Mouse (Mus musculus) layer of hippocampus, postnatal 25 days (tissue): ENCODE results near the gene Scn8a. TPM values are rescaled to one million over a fixed set of nuclear protein-coding genes. Genes with fewer than 3 reads are reported as not detected.

Source experiments
- DNase-seq, 2 experiments: peaks; one replicate each; pipeline ENCODE4 v3.0.0; 2022; ENCODE audit warnings: mixed read lengths in 2 of 2, low spot score in 1 of 2; ENCODE audit errors: extremely low spot score in 1 of 2
- total RNA-seq, 2 experiments: library from RNA; stranded (reverse); gene quantifications; 2 replicates each; pipeline ENCODE4 v1.2.3; 2021

The Scn8a gene
- total RNA-seq, 2 experiments from 2014 or later: 202 to 260 TPM

DNA sequence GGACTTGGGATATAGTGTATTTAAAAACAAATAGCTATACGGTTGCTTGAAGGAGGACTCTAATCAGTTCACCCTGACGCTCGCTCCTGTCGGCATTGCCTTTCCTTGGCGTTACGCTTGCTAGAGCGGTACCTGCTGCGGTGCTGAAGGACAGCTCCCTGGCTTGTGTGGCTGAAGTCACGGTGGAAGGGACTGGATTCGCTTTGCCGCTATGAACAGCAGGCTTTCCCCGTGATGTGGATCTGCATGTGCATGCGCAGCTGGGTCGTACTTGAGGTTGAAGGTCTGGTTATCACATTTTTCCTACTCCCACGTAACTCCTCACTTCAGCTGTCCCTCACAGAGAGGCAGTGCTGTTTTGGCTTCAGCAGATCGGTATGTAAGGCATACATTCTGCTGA lies 3.5 kb downstream of the Scn8a start:
- peak in 1 of 2 experiments; percentile 54 for DNase-seq

DNA sequence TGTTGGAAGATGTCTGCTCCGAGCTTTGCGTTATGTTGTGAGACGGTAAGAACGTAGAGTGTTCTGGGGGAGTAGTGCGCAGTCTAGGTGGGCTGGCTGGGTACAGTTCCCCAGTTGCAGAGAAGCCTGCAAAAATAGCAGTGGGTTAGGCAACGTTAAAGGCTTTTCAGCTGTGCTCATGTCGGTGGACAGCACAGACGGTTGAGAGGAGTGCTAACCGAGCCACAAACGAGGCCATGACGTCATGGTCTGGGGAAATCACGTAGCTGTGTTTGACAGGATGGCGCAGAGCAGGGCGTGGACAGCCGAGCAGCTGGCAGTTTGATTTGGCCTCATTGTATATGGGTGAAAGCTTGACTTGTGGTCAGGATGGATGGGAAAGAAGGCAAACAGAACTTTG lies 9.4 kb downstream of the Scn8a start:
- DNase-seq: no peak

DNA sequence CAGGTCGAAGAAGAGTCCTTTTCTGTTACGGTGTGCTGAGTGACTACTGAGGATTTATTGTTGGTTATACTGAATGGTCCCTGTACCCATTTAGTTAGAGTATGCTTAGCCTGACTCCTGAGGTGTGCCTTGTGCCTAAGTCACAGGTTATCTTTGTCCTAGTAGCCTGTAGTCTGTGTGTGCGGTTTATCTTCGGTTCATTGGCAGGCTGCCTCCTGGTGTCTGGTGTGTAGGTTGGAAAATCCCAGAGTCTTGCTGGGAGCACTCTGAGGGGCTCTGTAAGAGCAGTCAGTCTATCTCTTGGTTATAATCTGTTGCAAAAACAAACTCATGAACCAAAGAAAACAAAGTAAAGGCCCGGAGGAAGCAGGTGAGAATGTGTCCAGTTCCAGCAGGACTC lies 11.7 kb downstream of the Scn8a start:
- DNase-seq: no peak

DNA sequence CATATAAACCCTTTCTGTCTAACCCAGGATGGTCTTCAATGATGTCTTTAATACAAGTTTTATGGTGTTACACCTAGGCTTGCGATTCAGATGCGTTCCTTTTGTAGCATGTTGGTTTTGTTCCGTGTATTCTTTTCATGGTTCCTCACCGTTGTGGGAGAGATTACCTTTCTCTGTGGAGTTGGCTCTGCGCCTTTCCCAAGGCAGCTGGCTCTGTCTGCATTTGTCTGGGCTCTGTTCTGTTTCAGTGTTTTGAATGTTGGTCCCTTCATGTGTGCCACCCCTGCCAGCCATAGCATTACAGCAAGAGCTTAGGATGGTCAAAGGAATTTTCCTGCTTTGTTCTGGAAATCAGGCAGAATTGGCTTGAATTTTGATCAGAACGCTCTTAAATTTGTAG lies 14.8 kb downstream of the Scn8a start:
- no peak for DNase-seq

DNA sequence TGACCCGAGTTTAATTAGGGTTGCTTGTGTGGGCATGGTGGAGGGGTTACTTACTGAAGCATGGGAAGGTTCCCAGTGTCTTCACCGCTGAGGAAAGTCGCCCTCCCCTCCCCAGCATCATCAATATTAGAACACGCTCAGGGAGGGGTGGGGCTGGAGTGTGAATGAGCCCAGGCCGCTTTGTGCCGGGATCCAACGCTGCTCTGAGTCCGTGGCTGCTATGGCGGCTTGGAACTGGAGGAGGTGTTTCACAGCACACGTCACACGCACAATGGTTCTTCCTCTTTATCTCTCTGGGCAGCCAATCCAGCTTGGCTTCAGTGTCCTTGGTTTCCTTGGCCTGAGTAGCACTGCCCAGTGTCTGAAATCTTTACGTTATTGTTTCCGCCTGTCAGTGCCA lies 22.3 kb downstream of the Scn8a start:
- no peak for DNase-seq

DNA sequence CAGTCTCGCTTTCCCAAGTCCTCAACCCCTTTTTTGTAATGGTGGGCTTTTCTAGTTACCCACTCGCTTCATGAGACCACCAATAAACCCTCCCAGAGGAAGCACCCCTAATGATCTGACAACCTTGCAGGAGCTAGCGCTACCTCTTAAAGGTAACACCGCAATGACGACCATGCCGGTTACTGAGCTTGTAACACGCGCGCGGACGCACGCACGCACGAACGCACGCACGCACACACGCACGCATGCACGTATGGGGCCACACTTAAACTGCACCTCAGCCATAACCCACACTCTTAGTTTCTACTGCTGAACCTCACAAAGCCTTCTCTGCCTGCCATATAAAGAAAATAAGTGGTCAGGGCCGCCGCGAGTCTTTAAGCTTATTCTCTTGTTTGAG lies 26.8 kb downstream of the Scn8a start:
- no peak for DNase-seq

DNA sequence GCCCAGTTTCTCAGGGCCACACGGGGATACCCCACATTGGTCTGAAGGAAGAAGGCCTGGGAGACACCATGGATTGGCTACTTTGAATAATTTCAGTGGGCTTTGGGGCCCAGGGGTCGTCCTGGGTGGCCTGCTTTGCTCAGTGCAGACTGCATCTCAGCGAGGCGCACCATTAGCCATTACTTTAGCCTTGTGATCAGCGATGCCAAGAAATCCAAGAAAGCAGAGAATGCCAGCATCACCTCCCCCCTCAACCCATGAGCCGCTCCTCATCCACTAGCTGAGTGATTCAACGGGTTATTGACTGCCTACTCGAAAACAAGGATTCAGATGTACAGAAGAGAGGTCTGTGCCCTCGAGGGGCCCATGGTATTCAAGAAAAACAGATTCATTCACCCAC lies 34.2 kb downstream of the Scn8a start:
- no peak for DNase-seq

DNA sequence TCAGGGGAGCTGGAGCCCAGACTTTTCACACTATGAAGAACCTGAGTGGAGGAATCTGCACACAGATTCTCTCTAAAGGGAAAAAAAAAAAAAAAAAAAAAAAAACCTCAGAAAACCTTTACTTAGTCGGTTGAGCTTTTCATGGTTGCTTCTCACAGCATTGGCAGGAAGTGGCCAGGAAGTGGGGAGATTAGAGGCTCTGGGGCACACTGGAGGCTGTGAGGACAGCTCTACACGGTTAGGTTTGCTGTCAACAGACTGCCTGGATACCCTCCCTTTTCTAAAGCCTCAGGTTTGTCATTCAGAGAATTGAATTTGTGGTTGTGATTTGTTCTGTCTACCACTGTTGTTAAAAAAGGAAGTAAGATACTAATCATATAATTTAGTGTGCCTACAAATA lies 35.3 kb downstream of the Scn8a start:
- DNase-seq: no peak

DNA sequence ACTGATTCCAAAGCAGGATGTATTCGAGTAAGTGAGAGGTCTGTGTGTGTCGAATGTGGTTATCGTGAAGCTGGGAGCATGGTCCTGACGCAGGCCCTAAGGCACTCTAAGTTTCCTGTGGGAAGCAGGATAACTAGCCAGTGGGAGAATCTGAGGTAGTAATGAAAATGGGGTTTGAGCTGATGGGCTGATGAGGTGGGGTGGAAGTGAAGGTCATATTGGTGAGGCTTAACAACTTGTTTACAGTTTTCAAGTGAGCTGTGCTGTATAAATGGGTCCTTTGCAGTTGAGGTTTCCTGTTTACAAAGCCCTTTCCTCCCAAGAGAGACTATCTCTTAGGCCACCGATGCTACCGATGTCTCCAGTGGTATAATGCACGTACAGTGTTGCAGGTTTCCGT lies 36.1 kb downstream of the Scn8a start:
- no peak for DNase-seq

DNA sequence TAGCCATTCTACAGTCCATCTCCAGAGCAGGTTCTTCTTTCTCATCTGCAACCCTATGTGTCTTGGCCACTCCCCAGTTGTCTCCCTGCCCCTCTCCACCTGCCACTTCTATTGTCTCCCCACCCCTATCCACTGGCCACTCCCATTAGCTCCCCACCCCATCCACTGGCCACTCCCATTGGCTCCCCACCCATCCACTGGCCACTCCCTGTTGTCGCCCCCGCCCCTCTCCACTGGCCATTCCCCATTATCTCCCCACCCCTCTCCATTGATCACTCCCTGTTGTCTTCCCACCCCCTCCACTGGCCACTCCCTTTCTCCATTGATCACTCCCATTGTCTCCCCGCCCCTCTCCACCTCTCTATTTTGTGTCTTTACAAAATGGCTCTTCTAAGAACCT lies 39.2 kb downstream of the Scn8a start:
- no peak for DNase-seq

DNA sequence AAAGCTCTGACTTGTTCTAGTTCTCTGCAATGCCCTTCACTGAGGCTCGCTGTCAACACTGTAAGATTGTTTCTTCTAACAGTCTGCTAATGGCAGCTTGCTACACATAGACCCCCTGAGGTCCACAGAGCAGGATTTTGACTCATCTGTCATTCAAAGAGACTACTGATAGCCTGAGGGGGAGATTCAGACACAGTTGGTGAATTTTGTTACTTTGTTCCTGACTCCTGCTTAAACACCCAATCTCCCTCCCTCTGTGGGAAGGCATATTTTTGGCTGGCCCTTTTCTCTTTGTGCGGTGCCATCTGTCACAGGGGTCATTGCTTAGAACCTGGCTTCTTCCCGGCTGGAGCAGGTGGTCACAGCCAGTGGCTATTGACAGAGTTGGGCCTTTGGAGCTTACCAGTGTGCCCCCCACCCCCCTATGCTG lies 40.1 kb downstream of the Scn8a start:
- no peak for DNase-seq

DNA sequence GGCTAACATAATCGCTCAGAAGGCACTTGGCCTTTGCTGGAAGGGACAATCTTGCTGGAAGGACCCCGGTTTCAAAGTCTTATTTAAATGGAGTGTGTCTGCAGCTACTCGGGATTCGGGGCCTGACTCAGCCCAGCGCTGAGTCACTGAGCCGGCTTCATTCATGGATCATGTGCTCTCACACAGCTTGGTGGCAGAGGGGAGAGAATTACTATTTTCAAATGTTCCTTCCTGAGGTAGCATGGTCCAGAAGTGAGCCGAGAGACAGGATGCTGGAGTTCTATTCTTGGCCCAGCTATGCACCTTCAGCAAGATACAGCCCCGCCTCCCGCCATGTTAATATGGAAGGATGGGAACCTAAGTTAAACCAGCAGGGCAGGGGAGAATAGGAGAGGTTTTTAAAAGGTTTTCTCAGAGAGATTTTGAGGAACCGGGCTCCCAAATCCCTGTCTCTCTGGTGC lies 40.8 kb downstream of the Scn8a start:
- DNase-seq: no peak

DNA sequence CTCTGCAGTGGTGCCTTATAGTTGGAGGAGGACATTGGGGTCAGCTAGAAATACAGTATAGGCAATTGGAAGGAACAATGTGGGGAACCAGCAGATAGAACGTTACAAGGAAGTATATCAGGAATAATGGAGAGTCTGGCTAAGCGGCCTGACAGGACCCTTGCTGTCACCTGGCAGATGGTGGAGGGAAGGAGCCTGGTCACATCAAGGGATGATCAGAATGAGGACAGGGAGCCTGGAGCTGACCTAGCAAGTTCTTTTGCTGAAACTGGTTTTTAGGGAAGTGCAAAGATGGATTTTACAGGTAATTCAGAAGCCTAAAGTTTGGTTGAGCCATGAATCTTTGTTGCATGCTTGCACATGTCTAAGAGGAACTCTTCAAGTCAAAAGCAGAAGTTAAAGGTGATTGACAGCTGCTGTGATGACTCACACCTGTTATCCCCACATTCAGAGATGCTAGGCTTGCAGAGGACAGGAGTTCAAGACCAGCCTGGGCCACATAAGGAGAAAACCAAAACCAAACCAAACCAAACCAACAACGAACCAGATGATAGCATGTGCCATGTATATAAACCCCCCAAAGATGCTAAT lies 43.1 kb downstream of the Scn8a start:
- DNase-seq: no peak

DNA sequence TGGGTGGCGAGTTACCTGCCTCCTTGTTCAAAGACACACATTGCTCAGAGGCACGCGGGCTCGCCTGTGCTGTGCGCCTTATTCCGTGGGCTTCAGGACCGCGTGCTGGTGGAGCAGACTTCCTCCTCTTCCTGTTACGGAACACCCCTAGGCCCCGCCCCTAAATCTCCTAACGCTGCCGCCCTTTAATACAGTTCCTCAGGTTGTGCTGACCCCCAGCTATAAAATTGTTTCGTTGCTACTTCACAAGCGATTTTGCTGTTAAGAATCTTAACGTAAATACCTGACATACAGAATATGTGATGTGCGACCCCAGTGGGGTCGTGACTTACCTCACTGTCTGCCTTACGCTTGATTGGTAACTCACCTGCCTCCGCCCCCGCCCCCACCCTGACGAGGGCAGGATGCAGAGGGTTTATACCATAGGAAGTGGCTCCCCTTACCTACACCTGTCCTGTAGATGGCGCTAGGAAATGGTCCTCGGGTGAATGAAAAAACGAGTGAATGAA lies 45.1 kb downstream of the Scn8a start:
- no peak for DNase-seq

DNA sequence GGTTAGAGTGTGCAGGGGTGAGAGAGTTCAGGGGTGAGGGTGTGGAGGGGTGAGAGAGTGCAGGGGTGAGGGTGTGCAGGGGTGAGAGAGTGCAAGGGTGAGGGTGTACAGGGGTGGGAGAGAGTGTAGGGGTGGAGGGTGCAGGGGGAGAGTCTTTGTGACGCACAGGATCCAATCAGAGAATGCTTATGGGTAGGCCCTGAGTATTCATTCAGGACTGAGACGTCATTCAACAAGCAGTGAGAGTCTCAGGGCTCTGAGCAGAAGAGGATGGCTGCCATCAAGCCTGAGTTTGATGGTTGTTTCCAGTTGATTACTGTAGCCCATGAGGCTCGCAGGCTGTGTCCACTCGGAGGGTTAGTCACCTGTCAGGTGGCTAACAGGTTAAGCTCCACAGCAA lies 48.4 kb downstream of the Scn8a start:
- no peak for DNase-seq

DNA sequence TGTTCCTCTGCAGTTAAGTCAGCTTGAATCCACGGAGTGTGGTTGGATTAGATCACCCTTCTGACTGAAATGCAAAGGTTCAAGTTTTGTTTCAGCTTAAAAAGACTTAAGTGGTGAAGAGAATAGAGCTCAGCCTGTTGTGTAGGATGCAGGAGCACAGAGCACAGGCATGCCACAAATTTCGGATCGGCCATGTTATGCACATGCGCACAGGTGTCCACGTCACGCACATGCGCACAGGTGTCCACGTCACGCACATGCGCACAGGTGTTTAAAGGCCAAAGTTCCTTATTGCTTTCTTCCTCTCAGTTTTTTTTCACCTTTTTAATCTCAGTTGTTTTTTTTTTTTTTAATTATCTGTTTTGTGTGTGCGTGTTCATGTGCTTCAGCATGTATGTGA lies 52.6 kb downstream of the Scn8a start:
- DNase-seq: no peak

DNA sequence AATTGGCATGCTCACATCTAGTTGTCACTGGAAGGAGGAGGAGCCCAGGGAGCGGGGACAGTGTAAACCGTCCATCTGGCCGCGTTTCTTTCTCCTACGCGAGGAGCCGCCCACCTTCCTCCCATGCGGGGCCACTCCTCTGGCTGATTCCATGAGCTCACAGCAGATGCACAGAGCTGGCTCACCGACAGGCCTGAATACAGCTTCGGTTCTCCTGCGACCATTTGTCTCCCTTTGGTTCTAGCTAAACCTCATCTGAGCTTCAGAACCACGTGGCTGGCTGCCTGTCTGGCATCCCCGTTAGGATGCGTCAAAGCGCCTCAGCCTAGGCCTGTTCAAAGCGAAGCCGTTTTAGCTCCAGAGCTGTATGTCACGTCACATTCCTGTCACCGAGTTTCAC lies 53.8 kb downstream of the Scn8a start:
- DNase-seq: peak; percentile 55 to 62

DNA sequence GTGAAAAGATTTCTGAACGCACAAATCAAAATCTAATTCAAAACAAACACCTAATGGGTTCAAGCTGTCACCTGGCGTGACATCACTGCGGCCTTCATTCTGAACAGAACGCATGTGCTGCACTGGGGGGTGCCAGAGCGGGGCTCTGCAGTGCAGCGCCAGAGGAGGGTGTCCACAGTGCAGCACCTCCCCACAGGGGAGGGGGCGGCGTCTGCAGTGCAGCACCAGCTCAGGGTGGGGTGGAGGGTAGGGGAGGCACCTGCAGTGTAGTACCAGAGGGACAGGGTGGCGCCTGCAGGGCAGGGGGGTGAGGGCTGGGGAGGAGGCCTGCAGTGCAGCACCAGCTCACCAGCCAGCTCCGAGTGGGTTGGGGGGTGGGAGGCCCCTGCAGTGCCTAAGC lies 55.3 kb downstream of the Scn8a start:
- DNase-seq: no peak

DNA sequence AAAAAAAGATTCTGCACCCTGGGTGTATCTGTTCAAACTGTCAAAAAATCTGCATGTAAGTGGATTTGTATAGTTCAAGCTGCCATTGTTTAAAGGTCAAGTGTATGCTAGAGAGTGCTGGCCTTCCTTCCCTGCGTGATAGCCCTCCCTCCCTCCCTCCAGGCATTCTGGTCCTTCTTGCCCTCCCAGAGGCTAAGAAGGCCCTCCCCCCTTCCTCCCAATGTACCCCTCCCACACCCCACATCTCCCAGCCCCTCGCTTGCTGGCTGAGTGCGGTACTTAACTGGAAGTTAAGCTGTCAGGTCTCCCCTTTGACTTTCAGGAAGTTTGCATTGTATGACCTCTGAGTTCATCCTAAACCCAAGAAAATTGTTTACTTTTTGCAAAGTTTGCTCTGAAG lies 60.8 kb downstream of the Scn8a start:
- no peak for DNase-seq

DNA sequence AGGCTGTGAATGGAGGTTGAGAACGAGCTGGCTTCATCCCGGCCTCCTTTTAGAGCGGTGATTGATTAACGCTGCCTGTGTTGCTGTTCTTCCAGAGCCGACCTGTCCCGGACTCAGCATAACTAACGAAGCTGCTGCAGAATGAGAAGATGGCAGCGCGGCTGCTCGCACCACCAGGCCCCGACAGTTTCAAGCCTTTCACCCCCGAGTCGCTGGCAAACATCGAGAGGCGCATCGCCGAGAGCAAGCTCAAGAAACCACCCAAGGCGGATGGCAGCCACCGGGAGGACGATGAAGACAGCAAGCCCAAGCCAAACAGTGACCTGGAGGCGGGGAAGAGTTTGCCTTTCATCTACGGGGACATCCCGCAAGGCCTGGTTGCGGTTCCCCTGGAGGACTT lies 66.5 kb downstream of the Scn8a start:
- no peak for DNase-seq

DNA sequence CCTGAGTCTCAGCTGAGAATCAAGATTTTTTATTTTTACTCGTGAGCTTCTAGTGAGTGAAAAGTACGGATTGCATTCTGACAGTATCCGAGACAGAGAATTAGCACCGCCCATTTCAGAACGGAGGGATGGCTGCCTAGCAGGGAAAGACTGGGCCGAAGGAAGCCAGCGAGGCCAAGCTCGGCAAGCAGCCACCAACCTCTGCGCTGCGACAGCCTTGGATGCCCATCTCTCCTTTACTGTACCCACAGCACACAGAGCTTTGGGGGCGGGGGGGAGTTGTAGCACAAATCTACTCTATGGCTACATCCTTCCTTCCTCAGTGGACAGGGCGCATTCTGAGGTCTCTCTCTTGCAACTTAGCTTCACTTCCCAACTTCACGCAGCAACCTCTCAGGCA lies 78.7 kb downstream of the Scn8a start:
- DNase-seq: no peak

DNA sequence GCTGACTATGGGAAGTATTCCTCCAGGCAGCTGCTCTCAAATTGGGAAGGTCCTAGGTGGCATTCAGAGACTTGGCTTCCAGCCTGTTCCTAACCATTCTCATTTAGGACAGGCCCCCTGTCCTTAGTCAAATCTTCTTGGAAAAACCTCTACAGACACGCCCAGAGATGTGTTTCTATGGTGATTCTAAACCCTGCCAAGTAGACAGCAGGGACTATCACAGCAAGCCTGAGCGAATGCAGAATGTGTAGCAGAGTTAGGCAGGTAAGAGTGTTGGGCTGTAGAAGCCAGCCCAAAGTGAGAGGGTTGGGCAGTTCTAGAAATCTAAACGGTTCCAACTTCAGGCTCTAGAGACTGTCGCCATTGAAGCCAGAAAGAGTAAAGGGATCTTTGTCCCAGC lies 79.5 kb downstream of the Scn8a start:
- DNase-seq: no peak

DNA sequence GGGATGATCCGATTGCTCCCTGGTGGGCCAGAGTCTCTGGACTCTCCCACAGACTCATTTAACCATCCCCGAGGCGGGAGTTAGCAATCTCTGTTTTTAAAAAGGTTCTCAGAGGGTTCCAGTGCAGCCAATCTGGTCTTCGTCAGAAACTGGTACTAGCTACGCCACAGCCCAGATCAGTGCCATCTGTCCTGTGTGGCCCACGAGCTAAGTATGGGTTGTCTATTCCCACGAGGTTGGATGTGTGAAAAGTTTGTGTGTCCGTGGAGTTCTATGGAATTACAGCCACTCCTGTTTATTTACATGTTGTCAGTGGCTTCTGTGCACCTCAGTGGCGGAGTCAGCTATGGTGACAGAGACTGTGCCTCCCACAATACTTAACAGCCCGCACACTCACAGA lies 81.8 kb downstream of the Scn8a start:
- DNase-seq: no peak
